Mouse (Mus musculus) retina, adult 2 months (tissue): Measurements from ENCODE around the gene Adcy2.

Source experiments
- DNase-seq: peaks from one replicate; pipeline ENCODE4 v3.0.0-alpha.2; 2012; ENCODE audit warnings: low read depth, low spot score

The Adcy2 gene

GRCm38 (mm10) chr13:68627041-68627440 lies 372.3 kb downstream of the Adcy2 start:
- DNase-seq = no peak

GRCm38 (mm10) chr13:68622792-68623191 lies 376.5 kb downstream of the Adcy2 start:
- DNase-seq = peak; percentile 4

- DNase-seq = no peak
Observed at GRCm38 (mm10) chr13:68607652-68608405, 391.5 kb downstream of the Adcy2 start.

GRCm38 (mm10) chr13:68605689-68606126 lies 393.6 kb downstream of the Adcy2 start:
- no peak for DNase-seq

- no peak for DNase-seq
Observed at GRCm38 (mm10) chr13:68603085-68603484, 396.3 kb downstream of the Adcy2 start.

GRCm38 (mm10) chr13:68601184-68601583 lies 398.2 kb downstream of the Adcy2 start:
- DNase-seq = no peak

GRCm38 (mm10) chr13:68598953-68599352 lies 400.4 kb downstream of the Adcy2 start:
- DNase-seq = no peak

GRCm38 (mm10) chr13:68597667-68598066 lies 401.7 kb downstream of the Adcy2 start:
- DNase-seq = no peak

GRCm38 (mm10) chr13:68597199-68597598 lies 402.1 kb downstream of the Adcy2 start, which contains the start of gene 1700001L19Rik:
1700001L19Rik (plus strand) TSS chr13:68597421.
- no peak for DNase-seq

- DNase-seq = peak; percentile 25
Observed at GRCm38 (mm10) chr13:68593797-68594196, 405.5 kb downstream of the Adcy2 start.

GRCm38 (mm10) chr13:68588352-68588751 lies 411.0 kb downstream of the Adcy2 start:
- no peak for DNase-seq

- DNase-seq = no peak
Observed at GRCm38 (mm10) chr13:68585441-68585840, 413.9 kb downstream of the Adcy2 start.

GRCm38 (mm10) chr13:68583961-68584360 lies 415.4 kb downstream of the Adcy2 start:
- DNase-seq = no peak

GRCm38 (mm10) chr13:68582517-68582780 lies 416.9 kb downstream of the Adcy2 start:
- no peak for DNase-seq

- peak; percentile 88 for DNase-seq
Observed at GRCm38 (mm10) chr13:68581747-68582516, 417.4 kb downstream of the Adcy2 start, which contains the start of the genes Mtrr and Fastkd3. Mtrr (minus strand) TSS chr13:68582149. Fastkd3 (plus strand) TSS chr13:68582234.

- no peak for DNase-seq
Observed at GRCm38 (mm10) chr13:68581086-68581740, 418.1 kb downstream of the Adcy2 start.

- no peak for DNase-seq
Observed at GRCm38 (mm10) chr13:68577945-68578344, 421.4 kb downstream of the Adcy2 start.

GRCm38 (mm10) chr13:68574398-68574797 lies 424.9 kb downstream of the Adcy2 start:
- no peak for DNase-seq

- no peak for DNase-seq
Observed at GRCm38 (mm10) chr13:68572966-68573913, 426.1 kb downstream of the Adcy2 start.

- DNase-seq = no peak
Observed at GRCm38 (mm10) chr13:68572247-68572646, 427.1 kb downstream of the Adcy2 start.
